Mouse (Mus musculus) midbrain, embryonic 15.5 days (tissue): ENCODE measurements around the gene Add1. TPM values are rescaled to one million over a fixed set of nuclear protein-coding genes. Genes with fewer than 3 reads are reported as not detected.
A peak's percentile ranks its signal among the peaks of the same experiment; 100 is the strongest.

Source experiments
- ATAC-seq: fragments of 200-750 bp; cut with Nextera tagmentation; replicated peaks from 2 replicates; pipeline ENCODE4 v1.8.0; 2017; ENCODE audit warnings: moderate TSS enrichment
- H3K27ac ChIP-seq: fragments of 300-500 bp; sonication (generic); 2 replicates; pipeline ENCODE4 v1.5.1; 2015; ENCODE audit warnings: mild to moderate bottlenecking, inconsistent platforms
- H3K27me3 ChIP-seq: fragments of 300-500 bp; sonication (generic); replicated peaks from 2 replicates; pipeline ENCODE4 v1.6.1; 2015; ENCODE audit warnings: inconsistent platforms
- H3K36me3 ChIP-seq: fragments of 300-500 bp; sonication (generic); replicated peaks from 2 replicates; pipeline ENCODE4 v1.6.1; 2015; ENCODE audit warnings: inconsistent platforms
- H3K4me1 ChIP-seq: fragments of 300-500 bp; sonication (generic); 2 replicates; pipeline ENCODE4 v1.6.1; 2015; ENCODE audit warnings: inconsistent platforms
- H3K4me2 ChIP-seq: fragments of 300-500 bp; sonication (generic); 2 replicates; pipeline ENCODE4 v1.6.1; 2015; ENCODE audit warnings: inconsistent platforms, mild to moderate bottlenecking, moderate library complexity
- H3K4me3 ChIP-seq: fragments of 300-500 bp; sonication (generic); 2 replicates; pipeline ENCODE4 v1.5.1; 2015; ENCODE audit warnings: mild to moderate bottlenecking, inconsistent platforms
- H3K9ac ChIP-seq: fragments of 300-500 bp; sonication (generic); 2 replicates; pipeline ENCODE4 v1.6.1; 2015; ENCODE audit warnings: mild to moderate bottlenecking, inconsistent platforms
- H3K9me3 ChIP-seq: fragments of 300-500 bp; sonication (generic); 2 replicates; pipeline ENCODE4 v1.6.1; 2016; ENCODE audit warnings: inconsistent platforms
- WGBS: fragments of 180-500 bp; shearing (Covaris S2); methylation state at CpG from one replicate; pipeline ENCODE4 v1.1.7; 2015; ENCODE audit warnings: mixed read lengths; 5-methylcytosine and 5-hydroxymethylcytosine counted together
- polyA plus RNA-seq: library from polyadenylated mRNA; unstranded; fragments of >200 nt; fragmentation: Nextera tagmentation; extraction: Ambion mirVana; gene quantifications from 2 replicates; pipeline ENCODE4 v1.2.1, GENCODE M21; 2015

Add1 gene
- polyA plus RNA-seq, 1 experiment from 2014 or later = 221 TPM

GRCm38 (mm10) chr5:34534776-34535581 is 38.5 kb upstream of the Add1 start:
- H3K9me3 ChIP-seq = no peaks in the 10 kb centered on the region
- H3K36me3 ChIP-seq = no peaks in the 10 kb centered on the region
- ATAC-seq = no peak
- H3K4me2 ChIP-seq = no peak overlapping the region
- no peak overlapping the region for H3K4me3 ChIP-seq
- 83% methylated on average over 5 of the region's 5 CpGs for WGBS
- no peak overlapping the region for H3K9ac ChIP-seq
- H3K27ac ChIP-seq = no peak overlapping the region
- no peaks in the 10 kb centered on the region for H3K4me1 ChIP-seq
- H3K27me3 ChIP-seq = no peaks in the 10 kb centered on the region

DNA sequence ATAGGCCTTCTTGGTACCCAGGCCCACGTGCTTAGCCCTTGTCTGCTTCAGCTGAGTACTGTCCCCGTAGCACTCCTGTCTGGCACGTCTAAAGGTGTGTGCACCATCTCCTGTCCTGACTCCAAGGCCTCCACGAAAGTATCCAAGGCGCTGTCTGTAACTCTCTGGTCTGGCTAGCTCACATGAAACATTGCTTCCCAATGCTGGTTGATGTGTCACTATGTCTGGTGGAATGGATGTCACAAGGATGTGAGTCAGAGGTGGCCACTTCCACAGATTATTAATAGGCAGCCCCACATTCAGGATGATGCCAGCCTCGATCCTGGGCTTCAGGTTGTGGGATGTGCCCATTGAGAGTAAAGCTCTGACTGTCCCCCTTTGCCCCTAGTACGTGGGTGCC is 37.6 kb upstream of the Add1 start:
- Histone ChIP-seq H3K4me3 (no peak overlapping the region), H3K27ac (no peak overlapping the region), H3K4me2 (no peak overlapping the region), H3K4me1 (no peaks in the 10 kb centered on the region), H3K36me3 (no peaks in the 10 kb centered on the region), H3K27me3 (no peaks in the 10 kb centered on the region), H3K9me3 (no peaks in the 10 kb centered on the region), H3K9ac (no peak overlapping the region)
- 81% methylated on average over 7 of the region's 7 CpGs for WGBS
- no peak for ATAC-seq

DNA sequence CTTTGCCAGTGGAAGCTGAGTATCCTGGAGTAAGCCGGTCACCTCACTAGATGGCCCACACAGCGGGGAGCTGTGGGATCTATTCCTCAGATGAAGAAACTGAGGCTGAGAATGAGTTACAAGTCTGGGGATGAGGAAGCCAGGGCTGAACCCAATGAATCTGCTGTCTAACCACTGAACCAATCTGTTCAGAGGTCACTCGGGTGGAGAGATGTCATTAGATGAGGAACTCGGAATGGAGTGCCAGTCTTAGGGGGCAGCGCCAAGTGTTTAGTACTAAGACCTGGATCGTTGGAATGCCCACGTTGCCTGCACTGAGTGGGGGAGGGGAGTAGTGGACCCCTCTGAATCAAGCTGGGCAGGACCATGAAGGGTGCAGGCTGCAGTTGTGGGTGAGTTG is 35.4 kb upstream of the Add1 start:
- Histone ChIP-seq H3K27ac (no peak overlapping the region), H3K27me3 (no peaks in the 10 kb centered on the region), H3K9me3 (no peaks in the 10 kb centered on the region), H3K4me2 (no peak overlapping the region), H3K4me3 (no peak overlapping the region), H3K4me1 (no peaks in the 10 kb centered on the region), H3K36me3 (no peaks in the 10 kb centered on the region), H3K9ac (no peak overlapping the region)
- no peak for ATAC-seq
- 80% methylated on average over 7 of the region's 7 CpGs for WGBS

DNA sequence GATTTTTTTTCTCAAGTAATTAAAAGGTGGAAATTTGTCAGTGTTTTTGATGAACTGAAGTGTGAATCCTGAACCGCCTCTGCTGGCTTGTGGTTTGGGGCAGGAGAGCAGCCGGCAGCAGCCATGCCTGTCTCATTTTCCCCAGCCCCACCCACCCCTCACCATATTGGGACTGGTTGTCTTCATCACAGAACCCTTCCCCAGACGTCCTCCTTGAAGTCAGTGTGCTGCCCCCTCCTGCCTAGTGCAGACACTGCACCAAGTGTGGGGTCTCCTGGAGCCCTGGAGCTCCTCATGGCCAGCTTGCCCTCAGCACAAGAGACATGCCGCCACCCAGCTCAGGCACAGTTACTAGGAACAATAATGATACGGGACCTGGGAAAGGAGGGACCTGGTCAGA is 34.9 kb upstream of the Add1 start:
- ATAC-seq = no peak
- WGBS = 42% methylated on average over 5 of the region's 5 CpGs
- H3K27ac ChIP-seq = no peak overlapping the region
- no peaks in the 10 kb centered on the region for H3K27me3 ChIP-seq
- no peak overlapping the region for H3K9ac ChIP-seq
- no peaks in the 10 kb centered on the region for H3K36me3 ChIP-seq
- no peaks in the 10 kb centered on the region for H3K4me1 ChIP-seq
- no peaks in the 10 kb centered on the region for H3K9me3 ChIP-seq
- no peak overlapping the region for H3K4me2 ChIP-seq
- H3K4me3 ChIP-seq = no peak overlapping the region

DNA sequence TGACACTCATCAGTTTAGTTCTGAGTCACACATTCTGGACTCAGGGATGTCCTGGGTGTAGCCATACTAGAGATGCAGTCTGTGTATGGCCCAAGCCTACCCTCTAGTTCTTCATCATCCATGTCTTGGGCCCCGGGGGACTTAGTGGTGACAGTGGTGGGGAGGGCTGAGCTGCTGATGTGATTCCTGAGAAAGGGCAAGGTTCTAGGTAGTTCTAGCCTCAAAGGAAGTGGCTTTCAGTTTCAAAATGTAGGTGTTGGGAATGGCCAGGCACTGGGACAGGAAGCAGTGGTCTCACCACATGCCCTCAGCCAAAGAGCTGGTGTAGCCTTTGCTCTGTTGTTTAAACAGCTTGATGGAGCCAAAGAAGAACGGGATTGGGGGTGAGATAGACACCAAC is 34.3 kb upstream of the Add1 start:
- Histone ChIP-seq H3K4me3 (no peak overlapping the region), H3K9me3 (no peaks in the 10 kb centered on the region), H3K27me3 (no peaks in the 10 kb centered on the region), H3K4me2 (no peak overlapping the region), H3K9ac (no peak overlapping the region), H3K27ac (no peak overlapping the region), H3K4me1 (no peaks in the 10 kb centered on the region), H3K36me3 (no peaks in the 10 kb centered on the region)
- WGBS = 93% methylated on average over 2 of the region's 2 CpGs
- no peak for ATAC-seq

DNA sequence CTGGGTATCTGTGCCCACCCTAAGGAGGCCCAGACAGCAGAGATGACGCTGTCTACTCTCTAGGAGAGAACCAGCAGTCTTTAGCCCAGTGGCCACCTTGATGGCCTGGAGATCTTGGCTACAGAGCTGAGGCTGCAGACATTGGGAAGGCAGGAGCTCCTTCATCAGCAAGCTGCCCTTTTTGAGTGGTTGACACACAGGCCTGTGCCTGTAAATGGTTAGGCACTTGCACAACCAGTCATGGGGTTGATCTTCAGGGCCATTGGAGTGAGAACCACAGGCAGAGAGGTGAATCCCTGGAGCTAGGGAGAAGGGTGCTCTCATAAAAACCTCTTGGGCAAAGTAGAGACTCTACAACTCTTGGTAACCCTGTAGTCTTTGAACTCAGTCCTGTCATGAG is 31.3 kb upstream of the Add1 start:
- WGBS = 64% methylated on average over 1 of the region's 1 CpGs
- H3K27me3 ChIP-seq = no peaks in the 10 kb centered on the region
- no peaks in the 10 kb centered on the region for H3K9me3 ChIP-seq
- no peak overlapping the region for H3K4me2 ChIP-seq
- no peak for ATAC-seq
- H3K9ac ChIP-seq = no peak overlapping the region
- no peaks in the 10 kb centered on the region for H3K36me3 ChIP-seq
- no peak overlapping the region for H3K4me3 ChIP-seq
- no peak overlapping the region for H3K27ac ChIP-seq
- H3K4me1 ChIP-seq = no peaks in the 10 kb centered on the region

GRCm38 (mm10) chr5:34543114-34543513 is 30.4 kb upstream of the Add1 start:
- ATAC-seq = no peak
- H3K27ac ChIP-seq = no peak overlapping the region
- WGBS = 73% methylated on average over 4 of the region's 4 CpGs

GRCm38 (mm10) chr5:34547410-34547809 is 26.1 kb upstream of the Add1 start:
- no peak overlapping the region for H3K27ac ChIP-seq
- H3K4me1 ChIP-seq = peaks cover 20% of the 10 kb centered on the region
- H3K4me3 ChIP-seq = no peak overlapping the region
- H3K4me2 ChIP-seq = no peak overlapping the region
- ATAC-seq = no peak
- no peak overlapping the region for H3K9ac ChIP-seq
- no peaks in the 10 kb centered on the region for H3K27me3 ChIP-seq
- H3K36me3 ChIP-seq = peaks cover 7% of the 10 kb centered on the region; the same call in 1 of the 2 replicates
- no peaks in the 10 kb centered on the region for H3K9me3 ChIP-seq

More at GRCm38 (mm10) chr5:34543114-34543513, 30.4 kb upstream of the Add1 start:
- Histone ChIP-seq H3K4me3 (no peak overlapping the region), H3K36me3 (no peaks in the 10 kb centered on the region), H3K9me3 (no peaks in the 10 kb centered on the region), H3K4me1 (no peaks in the 10 kb centered on the region), H3K27me3 (no peaks in the 10 kb centered on the region), H3K4me2 (no peak overlapping the region), H3K9ac (no peak overlapping the region)

DNA sequence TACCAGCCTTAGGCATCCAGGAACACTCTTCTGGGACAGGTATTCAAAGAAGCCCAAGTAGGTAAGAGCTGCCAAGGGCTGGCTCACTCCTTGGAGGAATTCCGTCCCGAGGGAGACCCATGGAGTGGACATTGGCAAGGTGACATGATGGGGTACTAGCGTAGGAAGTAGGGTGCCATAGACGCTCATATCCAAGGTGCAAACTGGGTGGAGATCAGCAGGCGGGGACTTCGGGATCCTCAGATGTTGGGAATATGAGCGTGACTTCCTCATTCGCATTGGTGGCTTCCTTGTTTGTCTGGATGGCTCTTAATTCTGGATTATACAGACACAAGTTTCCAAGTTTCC is 24.4 kb upstream of the Add1 start:
- no peaks in the 10 kb centered on the region for H3K9me3 ChIP-seq
- peak; percentile 38 for ATAC-seq
- H3K27me3 ChIP-seq = no peaks in the 10 kb centered on the region
- peak overlapping the region; percentile 85 for H3K4me2 ChIP-seq
- peak overlapping the region; percentile 85 for H3K27ac ChIP-seq
- peaks cover 13% of the 10 kb centered on the region for H3K36me3 ChIP-seq
- H3K4me3 ChIP-seq = peak overlapping the region; percentile 88
- WGBS = 30% methylated on average over 8 of the region's 8 CpGs
- peak overlapping the region; percentile 97 for H3K9ac ChIP-seq
- H3K4me1 ChIP-seq = peaks cover 25% of the 10 kb centered on the region

DNA sequence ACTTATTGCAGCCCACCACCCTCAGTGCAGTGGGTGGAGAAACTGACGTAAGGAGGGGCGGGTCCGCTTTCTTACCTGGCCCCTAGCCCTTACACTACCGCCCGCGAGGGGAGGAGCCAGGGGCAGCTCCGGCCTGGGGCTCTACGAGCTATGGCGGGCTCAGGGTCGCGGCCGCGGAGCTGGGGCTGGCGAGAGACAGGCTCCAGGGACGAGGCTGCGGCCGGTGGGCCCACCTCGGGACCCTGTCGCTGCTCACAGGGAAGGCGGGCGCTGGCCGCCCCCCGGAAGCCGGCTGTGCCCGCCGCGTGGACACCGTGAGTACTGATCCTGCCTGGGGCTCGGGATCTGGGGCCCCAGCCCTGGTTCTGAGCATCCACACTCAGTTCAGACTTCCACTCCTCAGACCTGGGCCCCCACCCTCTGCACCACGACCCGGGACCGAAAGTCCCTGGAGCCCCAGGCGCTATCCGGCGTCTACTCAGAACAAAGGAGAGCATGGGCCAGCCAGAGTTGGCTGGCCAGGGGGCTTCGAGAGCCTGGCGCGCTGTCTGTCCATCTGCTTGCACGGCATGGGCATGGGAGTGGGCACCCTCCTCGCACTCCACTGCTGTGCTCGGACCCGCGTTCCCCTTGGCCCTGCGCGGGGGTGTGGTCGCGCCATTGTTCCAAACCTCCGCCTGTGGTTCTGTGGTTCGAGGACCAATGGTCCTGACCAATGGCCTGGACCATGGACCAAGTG is 23.8 kb upstream of the Add1 start:
- Histone ChIP-seq H3K4me2 (peak overlapping the region; percentile 85), H3K36me3 (peaks cover 17% of the 10 kb centered on the region), H3K4me3 (peak overlapping the region; percentile 88), H3K9ac (peak overlapping the region; percentile 97), H3K27ac (peak overlapping the region; percentile 85), H3K4me1 (peaks cover 25% of the 10 kb centered on the region), H3K9me3 (no peaks in the 10 kb centered on the region), H3K27me3 (no peaks in the 10 kb centered on the region)
- peak; percentile 94 for ATAC-seq
- under 1% methylated on average over 49 of the region's 49 CpGs for WGBS

DNA sequence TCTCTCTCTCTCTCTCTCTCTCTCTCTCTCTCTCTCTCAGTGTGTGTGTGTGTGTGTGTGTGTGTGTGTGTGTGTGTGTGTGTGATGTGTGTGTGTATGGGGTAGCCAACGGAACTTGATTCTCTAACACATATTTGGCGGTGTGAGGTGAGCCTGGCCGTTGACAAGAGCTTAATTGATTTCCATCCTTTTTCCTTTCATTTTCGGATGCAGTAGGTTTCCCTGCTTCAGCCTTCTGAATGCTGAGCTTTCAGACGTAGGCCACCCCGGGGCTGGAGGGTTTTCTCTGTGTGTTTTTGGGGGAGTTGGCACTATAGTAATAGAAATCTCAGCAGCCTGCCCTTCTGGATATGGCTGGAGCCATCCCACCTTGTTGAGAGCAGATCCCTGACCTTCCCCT is 23.2 kb upstream of the Add1 start:
- H3K9ac ChIP-seq = peak overlapping the region; percentile 97
- no peaks in the 10 kb centered on the region for H3K9me3 ChIP-seq
- H3K4me2 ChIP-seq = peak overlapping the region; percentile 85
- H3K27me3 ChIP-seq = no peaks in the 10 kb centered on the region
- WGBS = 10% methylated on average over 6 of the region's 6 CpGs
- peaks cover 25% of the 10 kb centered on the region for H3K4me1 ChIP-seq
- 0 out of 2 replicates have a peak, but pooled peaks have one; percentile 7 for ATAC-seq
- H3K36me3 ChIP-seq = peaks cover 23% of the 10 kb centered on the region
- H3K27ac ChIP-seq = peak overlapping the region; percentile 85; the same call in 1 of the 2 replicates
- peak overlapping the region; percentile 88 for H3K4me3 ChIP-seq

- Histone ChIP-seq H3K4me1 (peaks cover 25% of the 10 kb centered on the region), H3K4me3 (no peak overlapping the region), H3K27ac (no peak overlapping the region), H3K36me3 (peaks cover 38% of the 10 kb centered on the region), H3K9me3 (no peaks in the 10 kb centered on the region), H3K9ac (no peak overlapping the region), H3K4me2 (no peak overlapping the region), H3K27me3 (no peaks in the 10 kb centered on the region)
- no peak for ATAC-seq
- WGBS = 93% methylated on average over 4 of the region's 4 CpGs
These were observed 21.6 kb upstream of the Add1 start for GRCm38 (mm10) chr5:34551821-34552220.

DNA sequence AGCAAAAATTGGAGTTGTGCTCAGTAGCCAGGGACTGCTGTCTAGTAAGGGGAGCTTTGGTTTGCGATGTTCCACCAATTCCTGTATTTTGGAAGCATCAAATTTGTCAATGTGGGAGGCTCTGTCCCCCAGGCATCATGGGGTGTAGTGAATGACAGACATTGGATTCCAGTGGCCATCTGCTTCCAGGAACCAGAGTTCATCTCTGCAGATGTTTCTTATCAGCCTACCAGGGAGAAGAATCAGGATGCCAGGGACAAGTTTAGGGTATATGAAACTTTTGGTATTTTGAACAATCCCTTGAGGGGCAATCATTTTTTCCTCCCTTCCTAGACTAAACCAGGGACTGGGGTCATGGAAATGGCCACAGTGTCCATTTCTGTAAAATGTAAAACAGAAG is 9.6 kb upstream of the Add1 start:
- Histone ChIP-seq H3K36me3 (peaks cover 38% of the 10 kb centered on the region), H3K4me1 (no peaks in the 10 kb centered on the region), H3K9me3 (no peaks in the 10 kb centered on the region), H3K27me3 (no peaks in the 10 kb centered on the region), H3K4me3 (no peak overlapping the region), H3K27ac (no peak overlapping the region), H3K9ac (no peak overlapping the region), H3K4me2 (no peak overlapping the region)
- no peak for ATAC-seq
- WGBS = 98% methylated on average over 1 of the region's 1 CpGs
